Mouse (Mus musculus): ENCODE data around the gene Ypel3.
"Not testable (repeated sequence)": the region's sequence is repeated elsewhere in the genome, so short reads cannot be mapped to it uniquely, and the experiment has no call there.

The Ypel3 gene

GRCm38 (mm10) chr7:126767001-126767400 is 9.8 kb upstream of the Ypel3 start:
- DNase-seq, result no peak

DNA sequence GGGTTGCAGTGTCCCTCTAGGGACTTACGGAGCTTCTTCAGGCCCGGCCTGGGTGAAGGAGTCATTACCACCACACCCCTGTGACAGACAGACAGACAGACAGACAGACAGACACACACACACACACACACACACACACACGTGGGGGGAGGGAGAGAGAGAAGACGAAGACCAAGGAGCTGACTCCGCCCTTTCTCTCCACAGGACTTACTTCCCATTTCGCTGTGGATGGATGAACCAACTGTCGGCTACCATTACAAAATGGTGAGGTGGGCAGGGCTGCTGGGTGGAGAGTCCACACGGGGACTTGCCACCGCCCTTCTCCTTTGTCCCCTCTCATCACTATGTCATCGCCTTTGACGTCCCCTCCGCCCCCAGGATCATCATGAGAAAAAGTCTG is 6.0 kb upstream of the Ypel3 start:
- DNase-seq, result no peak

GRCm38 (mm10) chr7:126773351-126773750 is 3.4 kb upstream of the Ypel3 start:
- no peak for DNase-seq

DNA sequence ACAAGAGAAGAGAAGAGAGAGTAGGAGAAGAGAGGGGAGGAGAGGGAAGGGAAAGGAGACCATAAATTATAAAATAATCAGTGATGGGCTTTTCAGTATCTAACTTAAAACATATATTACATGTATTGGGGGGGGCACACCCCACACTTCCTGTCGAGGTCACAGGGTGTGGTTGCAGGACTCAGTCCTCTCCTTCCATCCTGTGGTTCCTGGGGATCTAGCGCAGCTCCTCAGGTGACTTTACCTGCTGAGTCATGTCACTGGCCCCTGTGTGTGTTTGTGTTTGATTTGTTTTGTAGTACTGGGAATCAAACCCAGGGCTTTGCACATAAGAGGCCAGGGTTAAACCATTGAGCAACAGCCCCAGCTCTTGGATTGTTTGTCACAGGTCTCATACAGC is 2.3 kb upstream of the Ypel3 start:
- no peak for DNase-seq

DNA sequence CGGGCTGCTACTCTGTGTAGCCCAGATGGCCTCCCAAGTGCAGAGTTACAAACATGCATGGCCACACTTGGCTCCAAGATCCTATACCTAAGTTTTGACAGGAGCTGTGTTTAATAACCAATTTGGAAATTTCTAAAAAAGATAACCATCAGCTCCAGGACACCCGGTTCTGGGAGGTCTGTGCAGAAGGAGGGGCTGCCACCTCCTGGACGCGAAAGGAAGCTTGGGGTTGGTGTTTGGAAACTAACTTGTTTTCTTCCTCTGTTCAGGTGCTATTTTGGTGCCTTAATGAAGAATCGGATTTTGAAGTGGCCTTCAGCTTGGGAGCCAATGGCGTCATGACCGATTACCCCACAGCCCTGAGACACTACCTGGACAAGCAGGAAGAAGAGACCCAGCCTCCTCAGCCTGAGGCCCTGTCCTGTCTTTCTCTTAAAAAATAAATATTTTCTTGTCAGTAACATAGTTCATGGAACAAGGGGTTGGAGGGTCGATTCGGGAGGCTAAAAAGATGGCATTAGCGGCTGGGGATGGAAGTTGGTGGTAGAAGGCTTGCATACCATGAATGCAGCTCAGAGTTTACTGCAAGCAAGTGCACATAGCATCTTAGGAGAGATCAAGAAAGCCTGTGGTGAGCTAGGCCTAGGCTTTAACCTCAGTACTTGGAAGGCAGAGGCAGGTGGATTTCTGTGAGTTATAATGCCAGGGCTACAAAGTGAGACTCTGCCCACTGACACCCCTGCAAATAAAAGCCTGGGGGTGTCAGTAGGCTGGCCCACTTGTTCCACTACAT is 1.4 kb upstream of the Ypel3 start:
- no peak for DNase-seq

- no peak for DNase-seq
Measured at GRCm38 (mm10) chr7:126775978-126776234, 849 bp upstream of the Ypel3 start.

GRCm38 (mm10) chr7:126777476-126777875 is 721 bp downstream of the Ypel3 start:
- peak; percentile 64 to 66 for DNase-seq

GRCm38 (mm10) chr7:126778147-126778546 is 1.4 kb downstream of the Ypel3 start:
- DNase-seq, result peak in 1 of 2 experiments; percentile 44

DNA sequence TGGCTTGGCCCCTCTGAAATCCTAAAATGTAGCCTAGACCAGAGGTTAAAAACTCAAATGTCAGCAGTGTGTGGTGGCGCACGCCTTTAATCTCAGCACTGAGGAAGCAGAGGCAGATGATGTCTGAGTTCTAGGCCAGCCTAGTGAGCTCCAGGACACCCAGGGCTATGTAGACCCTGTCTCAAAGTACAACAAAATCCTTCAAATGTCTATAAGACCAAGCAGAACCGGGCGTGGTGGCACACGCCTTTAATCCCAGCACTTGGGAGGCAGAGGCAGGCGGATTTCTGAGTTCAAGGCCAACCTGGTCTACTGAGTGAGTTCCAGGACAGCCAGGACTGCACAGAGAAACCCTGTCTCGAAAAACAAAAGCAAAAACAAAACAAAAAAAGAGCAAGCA is 2.3 kb downstream of the Ypel3 start:
- DNase-seq, result not testable (repeated sequence)

- DNase-seq, result peak; percentile 96 to 97
Measured at GRCm38 (mm10) chr7:126779983-126780970, 3.5 kb downstream of the Ypel3 start.

DNA sequence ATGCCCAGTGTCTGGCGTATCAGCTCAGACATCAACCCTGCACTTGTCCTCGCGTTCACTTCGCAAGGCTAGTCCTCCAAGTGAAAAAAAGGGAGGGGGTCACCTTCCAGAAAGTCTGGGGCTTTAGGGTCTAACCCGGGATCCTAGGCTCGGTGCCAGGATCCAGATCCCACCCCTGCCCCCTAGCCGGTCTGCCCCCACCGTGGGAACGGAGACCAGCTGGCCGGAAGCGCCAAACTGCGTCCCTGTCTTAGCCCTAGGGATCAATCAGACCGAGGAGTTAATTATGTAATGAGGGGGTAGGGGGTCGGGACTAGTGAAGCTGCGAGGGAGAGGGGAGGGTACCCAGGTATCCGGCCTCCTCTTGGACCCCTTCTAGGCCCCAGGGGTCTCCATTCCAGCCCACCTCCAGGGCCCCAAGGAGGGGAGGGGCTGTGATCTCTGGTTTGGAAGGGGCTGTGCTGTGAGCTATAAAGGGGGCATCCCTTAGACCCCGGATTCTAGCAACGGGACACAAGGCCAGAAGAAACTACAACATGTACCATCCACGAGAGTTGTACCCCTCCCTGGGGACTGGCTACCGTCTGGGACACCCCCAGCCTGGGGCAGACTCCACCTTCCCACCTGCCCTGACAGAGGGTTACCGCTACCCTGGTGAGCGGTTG is 4.3 kb downstream of the Ypel3 start, which contains the start of gene Tbx6:
Gene Tbx6 (plus strand): TSS at position 513 of the 665 bp plus-strand sequence.
- peak; percentile 72 to 75 for DNase-seq

GRCm38 (mm10) chr7:126781661-126782370 is 5.1 kb downstream of the Ypel3 start:
- no peak for DNase-seq

DNA sequence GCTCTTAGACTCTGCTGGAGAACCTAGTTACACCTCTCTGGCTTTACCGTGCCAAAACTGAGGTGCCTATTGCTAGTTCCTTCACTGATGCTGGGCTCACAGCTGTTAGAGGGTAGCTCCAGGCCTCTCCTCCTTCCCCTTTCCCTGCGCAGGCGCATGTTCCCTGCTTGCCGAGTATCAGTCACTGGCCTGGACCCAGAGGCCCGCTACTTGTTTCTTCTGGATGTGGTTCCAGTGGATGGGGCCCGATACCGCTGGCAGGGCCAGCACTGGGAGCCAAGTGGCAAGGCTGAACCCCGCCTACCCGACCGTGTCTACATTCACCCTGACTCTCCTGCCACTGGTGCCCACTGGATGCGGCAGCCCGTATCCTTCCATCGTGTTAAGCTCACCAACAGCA is 5.9 kb downstream of the Ypel3 start:
- DNase-seq, result no peak

GRCm38 (mm10) chr7:126784469-126784868 is 7.7 kb downstream of the Ypel3 start:
- peak; percentile 43 to 48 for DNase-seq

- DNase-seq, result no peak
Measured at GRCm38 (mm10) chr7:126785056-126785455, 8.3 kb downstream of the Ypel3 start.

DNA sequence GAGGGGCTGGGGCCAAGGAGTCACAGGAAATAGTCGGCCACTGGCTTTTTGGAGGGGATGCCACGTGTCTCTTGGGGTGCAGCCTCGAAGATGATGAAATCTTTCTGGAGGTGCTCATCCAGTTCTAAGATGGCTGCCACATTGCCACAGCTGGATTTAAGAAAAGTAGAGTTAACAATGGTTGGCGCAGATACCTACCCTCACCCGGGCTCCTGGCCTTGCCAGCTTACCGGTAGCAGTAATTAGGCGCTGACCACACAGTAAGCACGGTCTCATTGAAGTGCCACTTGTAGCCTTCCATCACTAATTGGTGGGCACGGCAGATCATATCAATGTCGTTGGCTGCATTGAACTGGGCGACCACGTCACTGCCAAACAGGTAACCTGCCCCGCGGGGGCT is 9.4 kb downstream of the Ypel3 start:
- DNase-seq, result no peak

DNA sequence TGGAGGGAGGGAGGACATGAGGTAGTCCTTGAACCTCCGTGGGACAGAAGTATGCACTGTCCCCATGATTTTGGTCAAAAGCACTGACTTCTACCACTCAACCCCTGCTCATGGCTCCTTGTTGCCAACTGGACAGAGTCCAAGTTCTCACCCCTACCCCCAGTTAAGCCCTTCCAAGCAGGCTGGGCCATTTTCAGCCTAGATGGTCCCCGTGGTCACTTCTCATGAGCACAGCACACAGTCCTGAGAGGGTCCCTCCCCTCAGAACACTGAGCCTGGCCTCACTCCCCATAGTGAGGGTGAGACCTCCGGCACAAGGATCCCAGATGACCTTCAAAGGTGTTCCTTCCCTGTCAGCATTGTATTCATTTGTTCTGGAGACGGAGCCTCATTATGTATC is 12.4 kb downstream of the Ypel3 start:
- no peak for DNase-seq

- peak; percentile 98 to 99 for DNase-seq
Measured at GRCm38 (mm10) chr7:126791851-126792720, 15.3 kb downstream of the Ypel3 start, which contains the start of gene Ppp4c. Ppp4c (minus strand) TSS chr7:126792496.

- no peak for DNase-seq
Measured at GRCm38 (mm10) chr7:126792721-126793443, 16.1 kb downstream of the Ypel3 start.

DNA sequence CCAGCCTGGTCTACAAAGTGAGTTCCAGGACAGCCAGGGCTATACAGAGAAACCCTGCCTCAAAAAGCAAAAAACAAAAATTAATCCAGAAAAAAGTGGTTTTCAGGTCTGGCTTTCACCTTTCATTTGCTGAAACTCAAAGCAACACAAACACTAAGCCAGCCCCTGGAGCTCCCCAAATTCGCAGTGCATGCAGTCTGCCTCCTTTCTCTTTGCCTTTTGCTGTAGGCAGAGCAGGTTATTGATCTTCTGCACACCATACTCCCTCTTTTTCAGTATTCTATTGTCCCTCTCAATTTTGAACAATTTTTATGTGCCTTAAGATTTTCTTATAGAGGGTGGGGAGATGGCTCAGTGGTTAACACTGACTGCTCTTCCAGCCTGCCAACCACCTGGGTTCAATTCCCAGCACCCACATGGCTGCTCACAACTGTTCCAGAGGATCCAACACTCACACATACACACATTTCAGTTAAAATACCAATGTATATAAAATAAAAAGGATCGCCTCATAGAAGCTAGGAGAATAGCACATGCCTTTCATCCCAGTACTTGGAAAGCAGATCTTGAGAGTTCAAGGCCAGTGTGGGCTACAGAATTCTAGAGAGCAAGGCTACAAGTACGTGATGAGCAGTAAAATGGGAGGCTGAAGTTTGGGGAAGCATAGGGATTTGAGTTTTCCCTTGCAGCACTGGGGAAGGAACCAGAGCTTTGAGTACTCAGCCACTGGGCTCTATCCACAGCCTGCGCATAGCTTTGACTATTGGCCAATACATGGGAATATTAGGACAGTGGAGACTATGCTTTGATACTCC is 16.9 kb downstream of the Ypel3 start:
- DNase-seq, result no peak

All from cerebellum, postnatal 10 days (tissue).